Mouse (Mus musculus) testis, adult 10 weeks (tissue): ENCODE measurements around the gene Prkag2. TPM values are rescaled to one million over a fixed set of nuclear protein-coding genes. Genes with fewer than 3 reads are reported as not detected.

ENCODE experiments used
- polyA plus RNA-seq: library from polyadenylated mRNA; stranded (reverse); fragments of 350-450 nt; fragmentation: Illumina TruSeq; extraction: RNeasy Lipid Tissue Mini Kit (QIAGEN cat#74804); gene quantifications from one replicate; pipeline ENCODE4 v1.2.3, GENCODE M21; 2014; ENCODE audit warnings: low read depth, low replicate concordance

Prkag2 gene
- polyA plus RNA-seq, result 360 TPM

GRCm38 (mm10) chr5:25100516-25101125 lies at the start of gene Prkag2:
Gene Prkag2 (minus strand): TSS chr5:25100642.

GRCm38 (mm10) chr5:24842274-24843102 lies 258.0 kb downstream of the Prkag2 start, which contains the start of gene Rheb:
Gene Rheb (minus strand): TSS chr5:24842624.

Other genes with a start within 250 kb of the Prkag2 start
- 1,083 TPM for gene Galntl5, start 80.8 kb upstream of the Prkag2 start, polyA plus RNA-seq
- gene Galnt11, start 121.3 kb upstream of the Prkag2 start, polyA plus RNA-seq, result 6.7 TPM
- not detected for gene E130116L18Rik, start 122.5 kb upstream of the Prkag2 start, polyA plus RNA-seq